Mouse (Mus musculus) heart, postnatal 0 days (tissue): Measurements from ENCODE around the gene Smtnl2. TPM values are rescaled to one million over a fixed set of nuclear protein-coding genes. Genes with fewer than 3 reads are reported as not detected.

Experiments
- ATAC-seq: fragments of 200-750 bp; cut with Nextera tagmentation; 2 replicates; pipeline ENCODE4 v1.8.0; 2017; ENCODE audit warnings: low read depth, moderate number of reproducible peaks, moderate library complexity; ENCODE audit not compliant: insufficient read depth
- DNase-seq: peaks from one replicate; pipeline ENCODE4 v3.0.0-alpha.2; 2016; ENCODE audit warnings: low spot score
- H3K27ac ChIP-seq: fragments of 300-500 bp; sonication (generic); 2 replicates; pipeline ENCODE4 v1.5.1; 2014; ENCODE audit warnings: low read depth, mild to moderate bottlenecking
- H3K27me3 ChIP-seq: fragments of 300-500 bp; sonication (generic); 2 replicates; pipeline ENCODE4 v1.6.1; 2014; ENCODE audit warnings: low read length, mixed read lengths; ENCODE audit not compliant: control insufficient read depth, insufficient read depth
- H3K36me3 ChIP-seq: fragments of 300-500 bp; sonication (generic); replicated peaks from 2 replicates; pipeline ENCODE4 v1.6.1; 2014; ENCODE audit warnings: low read length, mixed read lengths; ENCODE audit not compliant: control insufficient read depth, insufficient read depth
- H3K4me1 ChIP-seq: fragments of 300-500 bp; sonication (generic); 2 replicates; pipeline ENCODE4 v1.6.1; 2014; ENCODE audit warnings: antibody characterized with exemption; ENCODE audit not compliant: control insufficient read depth, insufficient read depth
- H3K4me2 ChIP-seq: fragments of 300-500 bp; sonication (generic); 2 replicates; pipeline ENCODE4 v1.6.1; 2014; ENCODE audit warnings: low read depth, mild to moderate bottlenecking, low read length, moderate library complexity
- H3K4me3 ChIP-seq: fragments of 300-500 bp; sonication (generic); 2 replicates; pipeline ENCODE4 v1.5.1; 2014; ENCODE audit warnings: low read depth, low read length
- H3K9ac ChIP-seq: fragments of 300-500 bp; sonication (generic); replicated peaks from 2 replicates; pipeline ENCODE4 v1.6.1; 2014; ENCODE audit warnings: low read depth, low read length, mixed read lengths
- H3K9me3 ChIP-seq: fragments of 300-500 bp; sonication (generic); replicated peaks from 2 replicates; pipeline ENCODE4 v1.6.1; 2016; ENCODE audit warnings: low read length; ENCODE audit not compliant: control insufficient read depth
- CTCF ChIP-seq: IDR thresholded peaks from 2 replicates; pipeline ENCODE4 v1.5.1; 2016; ENCODE audit warnings: antibody characterized with exemption, control low read depth, low read depth
- EP300 ChIP-seq: IDR thresholded peaks from 2 replicates; pipeline ENCODE4 v1.6.1; 2016; ENCODE audit warnings: antibody characterized with exemption, low read depth
- whole genome bisulfite sequencing: fragments of 180-500 bp; shearing (Covaris S2); extraction: QIAGEN DNeasy Blood & Tissue Kit; methylation state at CpG from one replicate; pipeline ENCODE4 v1.1.7; 2014; 5-methylcytosine and 5-hydroxymethylcytosine counted together
- polyA plus RNA-seq: library from polyadenylated mRNA; unstranded; fragments of >200 nt; fragmentation: Nextera tagmentation; extraction: Ambion mirVana; gene quantifications from 2 replicates; pipeline ENCODE4 v1.2.1, GENCODE M21; 2015
- total RNA-seq: library from RNA; depleted of rRNA; stranded (reverse); fragments of >200 nt; gene quantifications from 2 replicates; pipeline ENCODE4 v1.2.3, GENCODE M21; 2014; ENCODE audit warnings: low replicate concordance; rRNA removed

Smtnl2 gene
- total RNA-seq: 88.5 and 93.0 TPM in 2 replicates
- 72.9 and 79.2 TPM in 2 replicates for polyA plus RNA-seq

- TF ChIP-seq EP300 (no peak), CTCF (peak; percentile 54)
- Histone ChIP-seq H3K4me1 (peaks cover 68% of the 10 kb centered on the region), H3K9ac (peak within 1 kb of the TSS; percentile 66), H3K9me3 (no peaks in the 10 kb centered on the region), H3K4me2 (peak within 1 kb of the TSS; percentile 92), H3K4me3 (peak within 1 kb of the TSS; percentile 82), H3K27ac (peak within 1 kb of the TSS; percentile 86), H3K27me3 (no peaks in the 10 kb centered on the region), H3K36me3 (no peaks in the 10 kb centered on the region)
- peak; percentile 88 for ATAC-seq
- under 1% methylated on average over 84 of the region's 86 CpGs for WGBS
- DNase-seq: peak; percentile 87
Measured at GRCm38 (mm10) chr11:72411093-72411921, at the start of gene Smtnl2. Gene Smtnl2 (minus strand): TSS chr11:72411713.

GRCm38 (mm10) chr11:72458502-72458901, 47.0 kb upstream of the Smtnl2 start:
- WGBS: 18% methylated on average over 3 of the region's 3 CpGs
- DNase-seq (no peak), ATAC-seq (peak; percentile 6; the same call in 1 of the 2 replicates)
- Histone ChIP-seq H3K27me3 (no peaks in the 10 kb centered on the region), H3K27ac (peak overlapping the region; percentile 74), H3K4me3 (no peak overlapping the region), H3K4me2 (0 out of 2 replicates have a peak overlapping the region, but pooled peaks have one; percentile 0), H3K4me1 (peaks cover 9% of the 10 kb centered on the region), H3K36me3 (no peaks in the 10 kb centered on the region), H3K9me3 (no peaks in the 10 kb centered on the region), H3K9ac (no peak overlapping the region)
- TF ChIP-seq CTCF: no peak
- no peak for TF ChIP-seq EP300

- H3K9me3 ChIP-seq: no peaks in the 10 kb centered on the region
- H3K4me3 ChIP-seq: no peak overlapping the region
- ATAC-seq: peak; percentile 87
- 48% methylated on average over 12 of the region's 12 CpGs for WGBS
- H3K9ac ChIP-seq: no peak overlapping the region
- H3K4me1 ChIP-seq: peaks cover 9% of the 10 kb centered on the region
- no peak for TF ChIP-seq CTCF
- peak; percentile 96 for TF ChIP-seq EP300
- H3K27me3 ChIP-seq: no peaks in the 10 kb centered on the region
- peak; percentile 71 for DNase-seq
- H3K4me2 ChIP-seq: 0 out of 2 replicates have a peak overlapping the region, but pooled peaks have one; percentile 0
- H3K27ac ChIP-seq: peak overlapping the region; percentile 74
- H3K36me3 ChIP-seq: 0 out of 2 replicates have a peak, but pooled peaks cover 3% of the 10 kb centered on the region
Measured at GRCm38 (mm10) chr11:72457995-72458496, 46.5 kb upstream of the Smtnl2 start.

- no peak for TF ChIP-seq CTCF
- no peak for TF ChIP-seq EP300
- Histone ChIP-seq H3K27me3 (no peaks in the 10 kb centered on the region), H3K4me3 (no peak overlapping the region), H3K9ac (no peak overlapping the region), H3K4me1 (peaks cover 9% of the 10 kb centered on the region), H3K27ac (no peak overlapping the region), H3K36me3 (peaks cover 26% of the 10 kb centered on the region), H3K4me2 (no peak overlapping the region), H3K9me3 (no peaks in the 10 kb centered on the region)
- WGBS: 72% methylated on average over 5 of the region's 5 CpGs
- DNase-seq: no peak
- ATAC-seq: no peak
Measured at GRCm38 (mm10) chr11:72455694-72456093, 44.2 kb upstream of the Smtnl2 start.

- H3K27ac ChIP-seq: peak overlapping the region; percentile 43; the same call in 1 of the 2 replicates
- DNase-seq (no peak), ATAC-seq (no peak)
- H3K4me1 ChIP-seq: peaks cover 2% of the 10 kb centered on the region; the same call in 1 of the 2 replicates
- H3K27me3 ChIP-seq: no peaks in the 10 kb centered on the region
- TF ChIP-seq CTCF: no peak
- TF ChIP-seq EP300: no peak
- no peak overlapping the region for H3K4me2 ChIP-seq
- H3K4me3 ChIP-seq: no peak overlapping the region
- H3K36me3 ChIP-seq: peaks cover 50% of the 10 kb centered on the region
- no peaks in the 10 kb centered on the region for H3K9me3 ChIP-seq
- 45% methylated on average over 15 of the region's 15 CpGs for WGBS
- no peak overlapping the region for H3K9ac ChIP-seq
Measured at GRCm38 (mm10) chr11:72453105-72453953, 41.8 kb upstream of the Smtnl2 start.
